Mouse (Mus musculus): ENCODE measurements at regions not wholly inside any gene's neighbourhood (a gene's known extent, or its start where the extent isn't known, plus 50 kb on each side); places are given as distances from the start of the nearest gene placed in this dataset.

DNA sequence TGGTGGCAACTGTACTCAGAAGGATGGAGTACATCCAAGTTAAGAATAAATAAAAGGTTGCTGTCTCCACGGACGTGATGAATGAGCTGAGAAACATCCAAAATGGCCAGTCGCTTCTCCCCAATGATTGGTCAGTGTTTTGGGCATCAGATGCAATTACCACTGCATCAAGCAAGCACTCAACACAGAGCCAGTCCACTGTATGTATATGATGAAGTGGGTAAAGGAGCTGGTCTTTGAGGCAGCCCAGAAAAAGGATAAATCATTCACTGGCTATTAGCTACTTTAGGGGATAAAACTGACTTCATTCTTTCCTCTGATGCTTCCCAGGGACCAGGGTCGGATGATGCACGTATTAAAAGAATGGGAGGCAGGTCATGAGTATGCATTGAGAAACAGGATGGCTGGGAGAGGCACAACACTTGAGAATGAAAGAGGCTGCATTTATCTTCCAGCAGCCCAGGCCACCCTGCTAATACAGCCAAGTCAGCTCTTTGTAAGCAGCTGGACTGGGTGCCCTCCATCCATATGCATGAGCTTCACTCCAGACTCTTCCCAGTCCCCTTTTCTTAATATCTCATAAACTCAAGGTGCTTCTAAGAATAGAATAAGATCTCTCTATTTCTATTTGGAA is 73.1 kb upstream of the Fbxl7 start:
- no peak for TF ChIP-seq CTCF (conservative IDR thresholded peaks at IDR 0.05 in 1 of 2, IDR thresholded peaks at IDR 0.05 in 1 of 2; ENCODE audit: low read depth in 2 of 2, low read length in 2 of 2)
- no peak for TF ChIP-seq EP300 (IDR thresholded peaks at IDR 0.05; ENCODE audit: low read length)

Measured in CH12.LX (cell line).